Mouse (Mus musculus) intestine, embryonic 16.5 days (tissue): Measurements from ENCODE around the gene Osm. TPM values are rescaled to one million over a fixed set of nuclear protein-coding genes. Genes with fewer than 3 reads are reported as not detected.

ENCODE experiments used
- ATAC-seq: fragments of 200-750 bp; cut with Nextera tagmentation; 2 replicates; pipeline ENCODE4 v1.8.0; 2017; ENCODE audit warnings: moderate TSS enrichment, moderate library complexity
- H3K27ac ChIP-seq: fragments of 300-500 bp; sonication (generic); 2 replicates; pipeline ENCODE4 v1.5.1; 2014; ENCODE audit warnings: mild to moderate bottlenecking, low read length
- H3K27me3 ChIP-seq: fragments of 300-500 bp; sonication (generic); replicated peaks from 2 replicates; pipeline ENCODE4 v1.6.1; 2014; ENCODE audit warnings: low read length, control low read depth, mixed read lengths; ENCODE audit not compliant: control insufficient read depth, insufficient read depth
- H3K36me3 ChIP-seq: fragments of 300-500 bp; sonication (generic); 2 replicates; pipeline ENCODE4 v1.6.1; 2014; ENCODE audit warnings: low read length, control low read depth; ENCODE audit not compliant: control insufficient read depth, insufficient read depth
- H3K4me1 ChIP-seq: fragments of 300-500 bp; sonication (generic); 2 replicates; pipeline ENCODE4 v1.6.1; 2014; ENCODE audit warnings: low read length, control low read depth, mixed read lengths; ENCODE audit not compliant: control insufficient read depth, insufficient read depth
- H3K4me2 ChIP-seq: fragments of 300-500 bp; sonication (generic); 2 replicates; pipeline ENCODE4 v1.6.1; 2014; ENCODE audit warnings: low read depth, low read length, control low read depth
- H3K4me3 ChIP-seq: fragments of 300-500 bp; sonication (generic); 2 replicates; pipeline ENCODE4 v1.5.1; 2014; ENCODE audit warnings: mild to moderate bottlenecking, low read length
- H3K9ac ChIP-seq: fragments of 300-500 bp; sonication (generic); 2 replicates; pipeline ENCODE4 v1.6.1; 2014; ENCODE audit warnings: low read depth, low read length
- H3K9me3 ChIP-seq: fragments of 300-500 bp; sonication (generic); 2 replicates; pipeline ENCODE4 v1.6.1; 2016; ENCODE audit warnings: low read length, control low read depth; ENCODE audit not compliant: control insufficient read depth
- WGBS: fragments of 180-500 bp; shearing (Covaris S2); extraction: QIAGEN DNeasy Blood & Tissue Kit; methylation state at CpG from one replicate; pipeline ENCODE4 v1.1.7; 2014; 5-methylcytosine and 5-hydroxymethylcytosine counted together
- polyA plus RNA-seq: library from polyadenylated mRNA; unstranded; fragments of >200 nt; fragmentation: Nextera tagmentation; extraction: Ambion mirVana; gene quantifications from 2 replicates; pipeline ENCODE4 v1.2.1, GENCODE M21; 2015

Osm gene
- polyA plus RNA-seq: 0.07 and 0.12 TPM in 2 replicates

- Histone ChIP-seq H3K9ac (no peak within 1 kb of the TSS), H3K9me3 (no peaks in the 10 kb centered on the region), H3K4me2 (no peak within 1 kb of the TSS), H3K4me1 (no peaks in the 10 kb centered on the region), H3K27me3 (no peaks in the 10 kb centered on the region), H3K27ac (no peak within 1 kb of the TSS), H3K4me3 (no peak within 1 kb of the TSS), H3K36me3 (no peaks in the 10 kb centered on the region)
- 71% methylated on average over 16 of the region's 16 CpGs for WGBS
- ATAC-seq: no peak
Measured at GRCm38 (mm10) chr11:4235665-4236545, at the start of gene Osm. Osm (plus strand) TSS chr11:4236420.

- ATAC-seq: peak; percentile 100
- Histone ChIP-seq H3K27ac (peak within 1 kb of the TSS; percentile 72), H3K27me3 (no peaks in the 10 kb centered on the region), H3K36me3 (peaks cover 3% of the 10 kb centered on the region), H3K9me3 (no peaks in the 10 kb centered on the region), H3K4me1 (peaks cover 22% of the 10 kb centered on the region), H3K4me2 (peak within 1 kb of the TSS; percentile 91), H3K9ac (peak within 1 kb of the TSS; percentile 95), H3K4me3 (peak within 1 kb of the TSS; percentile 87)
- WGBS: under 1% methylated on average over 70 of the region's 71 CpGs
Measured at GRCm38 (mm10) chr11:4186486-4187317, 49.5 kb upstream of the Osm start, which contains the start of gene Tbc1d10a. Tbc1d10a (plus strand) TSS chr11:4186789.

- no peaks in the 10 kb centered on the region for H3K27me3 ChIP-seq
- H3K36me3 ChIP-seq: peaks cover 3% of the 10 kb centered on the region
- no peak for ATAC-seq
- 13% methylated on average over 9 of the region's 9 CpGs for WGBS
- peak overlapping the region; percentile 95 for H3K9ac ChIP-seq
- no peaks in the 10 kb centered on the region for H3K9me3 ChIP-seq
- H3K4me1 ChIP-seq: peaks cover 27% of the 10 kb centered on the region
- peak overlapping the region; percentile 91 for H3K4me2 ChIP-seq
- no peak overlapping the region for H3K27ac ChIP-seq
- peak overlapping the region; percentile 87 for H3K4me3 ChIP-seq
Measured at GRCm38 (mm10) chr11:4187318-4187700, 48.9 kb upstream of the Osm start.

GRCm38 (mm10) chr11:4189182-4189581 lies 47.0 kb upstream of the Osm start:
- Histone ChIP-seq H3K4me2 (no peak overlapping the region), H3K27me3 (no peaks in the 10 kb centered on the region), H3K36me3 (no peaks in the 10 kb centered on the region), H3K4me3 (no peak overlapping the region), H3K9me3 (no peaks in the 10 kb centered on the region), H3K4me1 (peaks cover 34% of the 10 kb centered on the region), H3K27ac (no peak overlapping the region), H3K9ac (no peak overlapping the region)
- ATAC-seq: no peak
- 78% methylated on average over 6 of the region's 6 CpGs for WGBS

- no peak overlapping the region for H3K27ac ChIP-seq
- no peaks in the 10 kb centered on the region for H3K27me3 ChIP-seq
- 88% methylated on average over 3 of the region's 3 CpGs for WGBS
- H3K36me3 ChIP-seq: no peaks in the 10 kb centered on the region
- no peak for ATAC-seq
- no peak overlapping the region for H3K4me2 ChIP-seq
- no peak overlapping the region for H3K4me3 ChIP-seq
- H3K4me1 ChIP-seq: peaks cover 34% of the 10 kb centered on the region
- H3K9me3 ChIP-seq: no peaks in the 10 kb centered on the region
- H3K9ac ChIP-seq: no peak overlapping the region
Measured at GRCm38 (mm10) chr11:4190677-4191076, 45.5 kb upstream of the Osm start.

- no peak overlapping the region for H3K27ac ChIP-seq
- WGBS: 78% methylated on average over 3 of the region's 3 CpGs
Measured at GRCm38 (mm10) chr11:4192757-4193156, 43.5 kb upstream of the Osm start.

GRCm38 (mm10) chr11:4193420-4193819 lies 42.8 kb upstream of the Osm start:
- H3K9ac ChIP-seq: no peak overlapping the region
- no peak overlapping the region for H3K27ac ChIP-seq
- ATAC-seq: no peak
- no peak overlapping the region for H3K4me3 ChIP-seq
- no peak overlapping the region for H3K4me2 ChIP-seq
- H3K4me1 ChIP-seq: peaks cover 42% of the 10 kb centered on the region
- H3K36me3 ChIP-seq: no peaks in the 10 kb centered on the region
- H3K27me3 ChIP-seq: no peaks in the 10 kb centered on the region
- no peaks in the 10 kb centered on the region for H3K9me3 ChIP-seq

More at GRCm38 (mm10) chr11:4192757-4193156, 43.5 kb upstream of the Osm start:
- ATAC-seq: no peak
- H3K4me2 ChIP-seq: no peak overlapping the region
- peaks cover 48% of the 10 kb centered on the region for H3K4me1 ChIP-seq
- no peaks in the 10 kb centered on the region for H3K9me3 ChIP-seq
- H3K36me3 ChIP-seq: no peaks in the 10 kb centered on the region
- H3K9ac ChIP-seq: no peak overlapping the region
- no peaks in the 10 kb centered on the region for H3K27me3 ChIP-seq
- H3K4me3 ChIP-seq: no peak overlapping the region

GRCm38 (mm10) chr11:4195597-4196031 lies 40.6 kb upstream of the Osm start:
- no peaks in the 10 kb centered on the region for H3K36me3 ChIP-seq
- no peaks in the 10 kb centered on the region for H3K9me3 ChIP-seq
- peak overlapping the region; percentile 52; the same call in 1 of the 2 replicates for H3K27ac ChIP-seq
- WGBS: 74% methylated on average over 3 of the region's 3 CpGs
- peak overlapping the region; percentile 13; the same call in 1 of the 2 replicates for H3K9ac ChIP-seq
- no peak overlapping the region for H3K4me3 ChIP-seq
- ATAC-seq: no peak
- no peaks in the 10 kb centered on the region for H3K27me3 ChIP-seq
- peaks cover 32% of the 10 kb centered on the region for H3K4me1 ChIP-seq
- no peak overlapping the region for H3K4me2 ChIP-seq

GRCm38 (mm10) chr11:4196636-4197035 lies 39.6 kb upstream of the Osm start:
- peaks cover 29% of the 10 kb centered on the region for H3K4me1 ChIP-seq
- no peaks in the 10 kb centered on the region for H3K36me3 ChIP-seq
- 49% methylated on average over 8 of the region's 8 CpGs for WGBS
- no peaks in the 10 kb centered on the region for H3K9me3 ChIP-seq
- ATAC-seq: peak; percentile 90
- H3K9ac ChIP-seq: no peak overlapping the region
- H3K27me3 ChIP-seq: no peaks in the 10 kb centered on the region
- H3K4me3 ChIP-seq: no peak overlapping the region
- peak overlapping the region; percentile 71 for H3K27ac ChIP-seq
- no peak overlapping the region for H3K4me2 ChIP-seq
